Mouse (Mus musculus) brain, embryonic 14.5 days (tissue): ENCODE measurements around the gene Batf. TPM values are rescaled to one million over a fixed set of nuclear protein-coding genes. Genes with fewer than 3 reads are reported as not detected.

ENCODE experiments used
- DNase-seq: peaks from one replicate; pipeline ENCODE4 v3.0.0-alpha.2; 2011; ENCODE audit warnings: low read depth
- CTCF ChIP-seq: fragments of 200-500 bp; IDR thresholded peaks from 2 replicates; pipeline ENCODE4 v1.5.1; 2012; ENCODE audit warnings: inconsistent platforms, mild to moderate bottlenecking, moderate library complexity, borderline replicate concordance; ENCODE audit not compliant: insufficient read depth, insufficient read length; ENCODE audit errors: extremely low read depth
- POLR2A ChIP-seq: fragments of 200-500 bp; IDR thresholded peaks from 2 replicates; pipeline ENCODE4 v1.6.1; 2012; ENCODE audit warnings: mild to moderate bottlenecking, inconsistent platforms, borderline replicate concordance; ENCODE audit not compliant: poor library complexity, insufficient read depth, insufficient read length, severe bottlenecking; ENCODE audit errors: extremely low read depth
- polyA plus RNA-seq: library from polyadenylated mRNA; depleted of rRNA; stranded (reverse); fragments of >200 nt; gene quantifications from 2 replicates; pipeline ENCODE4 v1.2.3, GENCODE M21; 2012

The Batf gene
- polyA plus RNA-seq, 1 experiment: 1.3 TPM

DNA sequence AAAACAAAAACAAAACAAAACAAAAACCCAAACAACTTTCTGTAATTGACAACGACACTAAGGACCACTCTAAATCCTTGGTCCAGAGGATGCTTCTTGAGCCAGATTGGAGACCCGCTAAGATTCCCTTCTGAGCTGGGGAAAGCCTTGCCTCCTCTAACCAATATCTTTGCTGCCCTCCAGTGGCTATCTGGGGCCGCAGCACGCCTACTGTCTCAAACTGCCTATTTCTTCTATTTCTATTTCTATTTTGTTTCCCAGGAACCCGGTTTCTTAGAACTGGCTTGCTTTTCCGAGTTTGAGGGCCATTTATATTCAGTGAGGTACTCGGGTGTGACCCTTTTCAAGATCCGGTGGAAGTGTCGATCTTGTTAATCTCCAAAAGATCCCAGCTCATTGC is 23.6 kb upstream of the Batf start:
- no peak for TF ChIP-seq POLR2A
- TF ChIP-seq CTCF: peak; percentile 91
- DNase-seq: peak; percentile 89

DNA sequence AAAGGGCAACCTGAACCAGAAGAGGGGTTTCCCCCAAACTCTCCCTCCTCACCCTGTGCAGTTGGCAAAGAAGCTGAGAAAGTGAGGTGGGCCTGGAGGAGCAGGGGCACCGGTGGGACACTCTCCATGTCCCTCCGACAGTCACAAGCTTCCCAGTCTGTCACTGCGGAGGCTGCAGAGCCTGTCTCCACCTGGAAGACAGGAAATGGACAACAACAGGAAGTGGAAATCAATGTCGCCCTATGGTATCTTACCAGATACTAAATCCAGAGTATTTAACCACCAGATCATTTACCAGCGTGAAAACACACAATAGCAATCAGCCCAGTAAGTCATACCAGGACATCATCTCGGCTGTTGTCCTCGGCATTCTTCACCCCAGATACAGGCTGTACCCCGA is 20.4 kb upstream of the Batf start:
- DNase-seq: no peak
- TF ChIP-seq POLR2A (no peak), CTCF (no peak)

DNA sequence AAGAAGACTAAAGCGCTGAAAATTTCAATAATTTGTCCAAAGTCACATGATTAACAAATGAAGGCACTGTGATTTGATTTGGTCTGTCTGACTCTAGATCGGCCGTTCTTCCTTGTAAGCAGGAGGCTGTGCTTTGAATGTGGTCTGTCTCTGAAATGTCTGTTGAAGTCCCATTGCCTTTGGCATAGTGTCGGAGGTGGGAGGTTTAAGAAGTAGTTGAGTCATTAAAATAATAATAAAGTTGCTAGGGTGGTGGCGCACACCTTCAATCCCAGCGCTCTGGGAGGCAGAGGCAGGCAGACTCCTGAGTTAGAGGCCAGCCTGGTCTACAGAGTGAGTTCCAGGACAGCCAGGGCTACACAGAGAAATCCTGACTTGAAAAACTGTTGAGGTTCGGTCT is 19.4 kb upstream of the Batf start:
- TF ChIP-seq POLR2A (no peak), CTCF (no peak)
- no peak for DNase-seq

DNA sequence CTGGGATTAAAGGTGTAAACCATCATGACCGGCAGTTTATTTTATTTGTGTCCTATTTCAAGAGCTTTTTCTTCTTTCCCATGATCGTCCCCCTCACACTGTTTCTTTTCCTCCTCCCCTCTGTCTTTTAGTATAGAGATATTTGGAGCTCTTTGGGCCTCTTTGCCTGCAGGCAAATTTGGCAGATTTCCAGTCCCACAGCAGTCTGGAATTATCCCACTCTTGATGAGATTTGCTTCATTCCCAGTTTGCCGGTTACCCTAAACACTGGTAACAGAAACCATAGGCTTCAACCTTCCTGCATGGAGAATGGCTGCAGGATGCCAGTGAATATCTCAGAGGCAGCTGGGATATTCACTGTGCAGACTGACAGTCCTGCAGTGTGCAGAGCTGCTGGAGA is 17.8 kb upstream of the Batf start:
- DNase-seq: peak; percentile 68

DNA sequence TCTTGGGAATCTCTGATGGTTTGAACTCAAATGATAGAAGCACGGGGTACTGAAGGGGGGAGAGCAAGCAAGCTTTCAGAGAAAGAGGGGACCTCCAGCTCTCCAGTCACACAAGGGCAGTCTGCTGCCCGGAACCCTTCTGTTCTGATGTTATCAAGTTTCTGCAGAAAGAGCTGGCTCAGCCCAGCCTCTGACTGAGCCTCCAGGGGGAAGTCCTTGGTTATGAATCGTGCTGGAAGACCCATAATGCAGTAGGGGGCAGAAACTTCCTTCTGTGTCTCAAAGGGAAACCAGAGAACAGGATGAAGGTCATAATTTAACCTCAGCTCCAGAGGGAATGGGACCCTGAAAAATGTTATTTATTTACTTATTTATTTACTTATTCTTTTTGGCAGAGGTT is 16.4 kb upstream of the Batf start:
- TF ChIP-seq POLR2A: no peak
- no peak for TF ChIP-seq CTCF
- no peak for DNase-seq

More for the DNA sequence above, 17.8 kb upstream of the Batf start:
- TF ChIP-seq POLR2A (no peak), CTCF (no peak)

DNA sequence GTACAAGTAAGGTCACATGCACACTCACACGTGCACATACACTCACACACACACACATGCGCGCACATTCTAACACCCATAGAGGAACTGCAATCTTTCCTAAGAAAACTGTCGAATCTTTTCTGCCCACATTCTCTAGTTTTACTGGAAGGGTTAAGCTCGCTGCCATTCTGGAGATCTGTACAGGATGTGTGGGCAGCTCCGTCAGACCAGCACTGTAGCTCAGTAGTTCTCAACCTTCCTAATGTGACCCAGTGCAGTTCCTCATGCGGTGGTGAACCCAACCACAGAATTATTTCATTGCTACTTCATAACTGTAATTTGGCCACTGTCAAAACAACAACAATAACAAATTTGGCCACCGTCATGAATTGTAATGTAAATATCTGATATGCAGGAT is 12.6 kb upstream of the Batf start:
- TF ChIP-seq CTCF (no peak), POLR2A (no peak)
- DNase-seq: no peak

DNA sequence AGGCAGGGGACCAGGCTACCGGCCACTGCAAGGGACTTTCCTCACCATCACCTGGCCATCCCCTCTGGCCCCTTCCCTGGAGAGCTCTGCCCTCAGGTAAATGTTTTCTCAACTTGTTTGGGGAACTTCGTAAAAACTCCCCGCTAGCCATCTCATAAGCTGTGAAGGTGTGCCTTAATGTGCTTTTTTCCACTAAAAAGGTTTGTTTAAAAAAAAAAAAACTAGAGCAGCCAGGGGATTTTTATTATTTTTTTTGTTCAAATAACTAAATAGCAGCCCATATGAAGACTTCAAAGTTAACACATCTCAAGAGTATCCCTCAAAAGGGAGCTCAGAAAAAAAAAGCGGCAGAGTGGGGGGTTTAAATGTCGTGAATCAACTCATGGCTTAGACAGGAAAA is 7.4 kb upstream of the Batf start:
- no peak for TF ChIP-seq POLR2A
- no peak for TF ChIP-seq CTCF
- no peak for DNase-seq

DNA sequence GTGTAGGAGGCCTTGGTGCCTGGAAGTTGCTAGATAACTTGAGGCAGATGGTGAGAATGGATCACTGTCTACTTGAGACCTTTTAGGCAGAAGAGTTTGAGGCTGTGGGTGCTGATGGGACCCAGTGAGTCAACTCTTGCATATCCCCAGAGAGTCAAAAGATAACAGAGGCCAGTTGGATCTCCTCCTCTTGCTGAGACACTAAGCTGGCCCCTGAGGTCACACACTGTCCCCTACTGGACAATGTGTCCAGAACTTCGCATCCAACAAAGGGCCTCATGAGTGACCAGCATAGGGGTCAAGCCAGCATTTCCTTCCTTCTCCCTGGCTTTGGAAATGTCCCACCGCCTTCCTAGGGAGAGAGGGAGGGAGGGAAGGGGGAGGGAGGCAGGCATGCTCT is 6.7 kb upstream of the Batf start:
- TF ChIP-seq CTCF (no peak), POLR2A (no peak)
- no peak for DNase-seq

DNA sequence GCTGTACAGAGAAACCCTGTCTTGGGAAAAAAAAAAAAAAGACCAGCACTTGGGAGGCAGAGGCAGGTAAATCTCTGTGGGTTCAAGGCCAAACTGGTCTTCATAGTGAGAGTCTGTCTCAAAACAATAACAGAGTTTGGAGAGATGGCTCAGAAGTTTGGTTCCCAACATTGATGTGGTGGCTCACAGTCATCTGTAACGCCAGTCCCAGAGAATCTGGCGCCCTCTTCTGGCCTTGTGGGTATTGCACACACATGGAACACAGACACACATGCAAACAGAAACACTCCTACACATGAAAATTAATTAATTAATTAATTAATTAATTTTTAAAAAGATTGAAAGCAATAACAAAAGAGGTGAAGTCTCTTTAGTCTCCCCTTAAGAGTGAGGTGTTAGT is 4.1 kb upstream of the Batf start:
- DNase-seq: no peak
- TF ChIP-seq POLR2A: no peak
- peak; percentile 36; the same call in 1 of the 2 replicates for TF ChIP-seq CTCF

DNA sequence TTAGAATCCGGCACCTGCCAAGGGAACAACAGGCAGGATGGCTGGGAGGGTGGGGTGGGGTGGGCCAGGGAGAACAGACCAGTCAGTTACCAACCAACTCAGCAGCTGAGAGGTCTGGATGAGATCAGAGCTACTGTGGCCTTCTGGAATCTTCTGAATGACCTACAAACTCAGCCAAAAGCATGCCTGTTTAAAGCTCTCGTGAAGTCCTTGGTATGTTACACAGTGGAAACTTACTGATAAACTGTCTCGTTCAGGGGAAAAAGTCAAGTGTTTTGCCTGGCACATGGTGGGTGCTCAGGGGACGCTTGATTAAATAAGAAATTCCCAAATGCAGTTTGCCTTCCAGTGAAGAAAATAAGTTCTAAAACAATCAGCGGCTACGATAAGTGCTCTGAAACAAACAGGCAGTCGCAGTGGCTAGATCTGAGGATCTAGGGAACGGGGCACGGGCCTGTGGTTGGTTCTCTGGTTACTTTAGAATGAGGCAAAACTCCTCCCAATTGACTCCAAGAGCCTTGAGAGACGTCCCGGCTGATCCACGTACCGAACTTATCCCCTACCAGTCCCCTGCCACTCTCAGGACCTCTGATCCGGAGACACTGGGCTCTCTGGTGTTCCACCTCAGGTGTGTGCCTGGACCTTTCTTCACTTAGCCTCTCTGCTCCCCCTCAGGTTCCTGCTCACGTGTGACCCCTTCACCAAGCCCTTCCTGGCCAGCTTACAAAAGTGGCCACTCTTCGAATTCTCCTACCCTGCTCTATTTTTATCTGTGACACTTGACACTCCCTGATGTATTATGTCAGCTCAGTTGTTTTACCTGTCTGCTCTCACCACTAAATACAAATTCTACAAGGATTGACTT is 1.8 kb upstream of the Batf start:
- no peak for DNase-seq
- no peak for TF ChIP-seq CTCF
- TF ChIP-seq POLR2A: no peak

DNA sequence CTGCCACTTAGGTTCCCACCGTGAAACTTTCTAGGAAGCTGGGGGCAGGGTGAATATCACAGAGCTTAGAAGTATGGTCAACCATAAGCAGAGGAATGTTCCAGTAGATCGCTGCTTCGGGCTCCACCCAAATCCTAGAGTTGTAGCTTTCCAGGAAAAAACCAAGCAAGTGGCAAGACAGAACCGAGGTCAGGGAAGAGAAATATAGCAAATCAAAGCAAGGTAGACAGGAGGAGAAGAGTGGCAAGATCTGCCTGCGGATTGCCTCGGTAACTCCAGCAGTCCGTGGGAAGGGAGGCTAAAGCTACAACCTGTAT is 706 bp downstream of the Batf start:
- TF ChIP-seq CTCF (no peak), POLR2A (no peak)
- no peak for DNase-seq

DNA sequence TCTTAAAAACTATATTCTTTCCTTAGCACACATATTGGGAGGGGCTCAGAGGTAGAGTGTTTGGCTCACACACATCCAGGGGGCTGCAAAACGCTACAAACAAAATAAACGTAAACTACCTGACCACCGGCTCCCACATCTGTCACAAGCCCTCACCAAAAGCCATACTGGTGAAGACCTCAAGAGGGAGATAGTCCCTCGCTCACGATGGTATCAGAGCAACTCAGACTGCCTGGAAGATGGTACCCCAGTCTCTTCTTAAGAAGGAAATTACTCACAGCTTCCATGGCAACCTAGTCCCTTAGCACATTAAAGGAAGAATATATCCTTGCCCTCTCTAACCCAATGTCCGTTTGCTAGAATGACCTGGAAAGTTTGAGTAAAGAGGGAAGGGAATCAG is 1.4 kb downstream of the Batf start:
- no peak for DNase-seq

More for the DNA sequence above, 1.4 kb downstream of the Batf start:
- no peak for TF ChIP-seq CTCF
- no peak for TF ChIP-seq POLR2A
